Mouse (Mus musculus): ENCODE measurements around the gene Gm26920.

GRCm38 (mm10) chr7:30053591-30053990, 36.6 kb downstream of the Gm26920 start:
- TF ChIP-seq CTCF (IDR thresholded peaks at IDR 0.05) = no peak
- TF ChIP-seq EP300 (IDR thresholded peaks at IDR 0.05) = no peak

All from lung, postnatal 0 days (tissue).